Mouse (Mus musculus) kidney, postnatal 0 days (tissue): ENCODE data around the gene Usp36. TPM values are rescaled to one million over a fixed set of nuclear protein-coding genes. Genes with fewer than 3 reads are reported as not detected.

Experiments
- ATAC-seq: fragments of 200-750 bp; cut with Nextera tagmentation; replicated peaks from 2 replicates; pipeline ENCODE4 v1.8.0; 2017; ENCODE audit warnings: low read depth, moderate number of reproducible peaks, moderate TSS enrichment, moderate library complexity; ENCODE audit not compliant: low FRiP score
- DNase-seq: peaks from one replicate; pipeline ENCODE4 v3.0.0-alpha.2; 2016; ENCODE audit warnings: low spot score
- H3K27ac ChIP-seq: fragments of 300-500 bp; sonication (generic); 2 replicates; pipeline ENCODE4 v1.5.1; 2014; ENCODE audit warnings: mild to moderate bottlenecking
- H3K27me3 ChIP-seq: fragments of 300-500 bp; sonication (generic); 2 replicates; pipeline ENCODE4 v1.6.1; 2014; ENCODE audit warnings: low read length, mixed read lengths; ENCODE audit not compliant: insufficient read depth
- H3K36me3 ChIP-seq: fragments of 300-500 bp; sonication (generic); 2 replicates; pipeline ENCODE4 v1.6.1; 2014; ENCODE audit warnings: low read length, mixed read lengths; ENCODE audit not compliant: insufficient read depth
- H3K4me1 ChIP-seq: fragments of 300-500 bp; sonication (generic); replicated peaks from 2 replicates; pipeline ENCODE4 v1.6.1; 2014; ENCODE audit warnings: antibody characterized with exemption, low read length, mixed read lengths; ENCODE audit not compliant: insufficient read depth
- H3K4me2 ChIP-seq: fragments of 300-500 bp; sonication (generic); 2 replicates; pipeline ENCODE4 v1.6.1; 2014; ENCODE audit warnings: mild to moderate bottlenecking, low read length, moderate library complexity, mixed read lengths
- H3K4me3 ChIP-seq: fragments of 300-500 bp; sonication (generic); replicated peaks from 2 replicates; pipeline ENCODE4 v1.5.1; 2014; ENCODE audit warnings: low read depth, low read length
- H3K9ac ChIP-seq: fragments of 300-500 bp; sonication (generic); 2 replicates; pipeline ENCODE4 v1.6.1; 2014; ENCODE audit warnings: low read depth, low read length
- H3K9me3 ChIP-seq: fragments of 300-500 bp; sonication (generic); replicated peaks from 2 replicates; pipeline ENCODE4 v1.6.1; 2016; ENCODE audit warnings: low read length, inconsistent platforms, mixed read lengths
- CTCF ChIP-seq: IDR thresholded peaks from 2 replicates; pipeline ENCODE4 v1.5.1; 2016; ENCODE audit warnings: antibody characterized with exemption, low read depth, mild to moderate bottlenecking, moderate library complexity
- WGBS: fragments of 180-500 bp; shearing (Covaris S2); extraction: QIAGEN DNeasy Blood & Tissue Kit; methylation state at CpG from one replicate; pipeline ENCODE4 v1.1.7; 2014; 5-methylcytosine and 5-hydroxymethylcytosine counted together
- polyA plus RNA-seq: library from polyadenylated mRNA; unstranded; fragments of >200 nt; fragmentation: Nextera tagmentation; extraction: Ambion mirVana; gene quantifications from 2 replicates; pipeline ENCODE4 v1.2.1, GENCODE M21; 2015

Usp36 gene
- polyA plus RNA-seq, 1 experiment from 2014 or later: 10.9 TPM

DNA sequence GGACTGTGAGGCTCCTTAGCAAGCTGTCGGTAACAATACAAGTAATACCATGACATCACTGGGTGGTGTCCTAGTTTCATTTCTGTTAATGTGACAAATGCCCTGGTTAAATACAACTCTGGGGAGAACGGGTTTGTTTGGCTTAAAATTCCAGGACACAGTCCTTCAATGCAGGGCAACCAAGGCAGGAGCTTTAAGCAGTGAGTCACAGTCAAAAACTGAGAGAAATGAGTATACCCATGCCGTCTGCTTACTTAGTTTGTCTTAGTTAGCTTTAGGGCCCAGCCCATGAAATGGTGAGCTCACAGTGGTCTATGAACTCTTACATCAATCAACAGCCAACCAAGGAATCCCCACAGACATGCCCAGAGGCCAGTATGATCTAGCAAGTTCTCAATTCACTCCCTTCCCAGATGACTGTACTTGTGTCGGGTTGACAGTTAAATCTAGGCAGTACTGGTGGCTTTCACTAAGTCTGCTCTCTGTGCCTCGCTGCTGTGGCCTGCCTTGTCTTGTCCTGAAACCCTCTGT is 74.1 kb downstream of the Usp36 start:
- no peak overlapping the region for H3K27ac ChIP-seq
- H3K4me2 ChIP-seq: no peak overlapping the region
- H3K9ac ChIP-seq: no peak overlapping the region
- TF ChIP-seq CTCF: no peak
- H3K36me3 ChIP-seq: no peaks in the 10 kb centered on the region
- peaks cover 15% of the 10 kb centered on the region for H3K4me1 ChIP-seq
- no peaks in the 10 kb centered on the region for H3K9me3 ChIP-seq
- H3K4me3 ChIP-seq: no peak overlapping the region
- DNase-seq (no peak), ATAC-seq (0 out of 2 replicates have a peak, but pooled peaks have one; percentile 21)
- WGBS: 65% methylated on average over 5 of the region's 5 CpGs
- no peaks in the 10 kb centered on the region for H3K27me3 ChIP-seq

DNA sequence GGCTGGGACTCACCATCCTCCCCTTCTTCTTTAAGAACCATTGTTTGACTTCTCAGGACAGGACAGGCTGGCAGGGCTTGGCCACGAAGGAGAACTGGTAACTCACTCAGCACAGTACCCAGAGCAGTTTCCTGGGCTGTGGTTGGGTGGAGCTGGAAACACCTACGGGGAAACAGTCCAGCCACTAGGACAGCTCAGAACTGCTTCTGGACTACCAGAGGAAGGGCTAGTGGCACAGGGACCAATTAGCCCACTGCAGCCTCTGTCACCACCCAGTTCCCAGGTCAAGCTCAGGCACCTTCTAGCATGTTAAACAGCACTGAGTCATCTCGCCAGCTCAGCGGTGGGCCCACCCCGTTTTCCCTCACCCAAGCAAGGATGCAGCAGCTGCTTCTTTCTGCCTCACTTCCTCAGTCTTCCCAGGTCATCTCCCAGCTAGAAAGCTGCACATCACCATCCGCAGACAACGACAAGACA is 77.4 kb downstream of the Usp36 start:
- TF ChIP-seq CTCF: no peak
- no peak overlapping the region for H3K9ac ChIP-seq
- no peak overlapping the region for H3K4me3 ChIP-seq
- H3K27ac ChIP-seq: peak overlapping the region; percentile 39
- peaks cover 39% of the 10 kb centered on the region for H3K4me1 ChIP-seq
- peak; percentile 16; the same call in 1 of the 2 replicates for ATAC-seq
- no peak for DNase-seq
- H3K36me3 ChIP-seq: no peaks in the 10 kb centered on the region
- 45% methylated on average over 7 of the region's 7 CpGs for WGBS
- no peak overlapping the region for H3K4me2 ChIP-seq
- H3K9me3 ChIP-seq: no peaks in the 10 kb centered on the region
- H3K27me3 ChIP-seq: no peaks in the 10 kb centered on the region

GRCm38 (mm10) chr11:118211749-118212635 is 78.1 kb downstream of the Usp36 start:
- H3K9ac ChIP-seq: no peak overlapping the region
- H3K27me3 ChIP-seq: no peaks in the 10 kb centered on the region
- no peaks in the 10 kb centered on the region for H3K9me3 ChIP-seq
- peak overlapping the region; percentile 39 for H3K27ac ChIP-seq
- 39% methylated on average over 10 of the region's 10 CpGs for WGBS
- DNase-seq: peak; percentile 49
- H3K36me3 ChIP-seq: no peaks in the 10 kb centered on the region
- no peak overlapping the region for H3K4me2 ChIP-seq
- ATAC-seq: peak; percentile 56; the same call in 1 of the 2 replicates
- H3K4me1 ChIP-seq: peaks cover 39% of the 10 kb centered on the region
- TF ChIP-seq CTCF: no peak
- H3K4me3 ChIP-seq: no peak overlapping the region

GRCm38 (mm10) chr11:118210962-118211361 is 79.1 kb downstream of the Usp36 start:
- Histone ChIP-seq H3K36me3 (no peaks in the 10 kb centered on the region), H3K9ac (no peak overlapping the region), H3K4me2 (no peak overlapping the region), H3K27me3 (no peaks in the 10 kb centered on the region), H3K27ac (peak overlapping the region; percentile 21), H3K9me3 (no peaks in the 10 kb centered on the region), H3K4me1 (peaks cover 39% of the 10 kb centered on the region), H3K4me3 (no peak overlapping the region)
- no peak for TF ChIP-seq CTCF
- ATAC-seq: no peak
- no peak for DNase-seq
- 64% methylated on average over 5 of the region's 5 CpGs for WGBS

GRCm38 (mm10) chr11:118210116-118210515 is 79.9 kb downstream of the Usp36 start:
- ATAC-seq (no peak), DNase-seq (no peak)
- H3K9me3 ChIP-seq: no peaks in the 10 kb centered on the region
- H3K4me2 ChIP-seq: no peak overlapping the region
- H3K27ac ChIP-seq: no peak overlapping the region
- no peaks in the 10 kb centered on the region for H3K36me3 ChIP-seq
- no peak for TF ChIP-seq CTCF
- 86% methylated on average over 4 of the region's 4 CpGs for WGBS
- peaks cover 39% of the 10 kb centered on the region for H3K4me1 ChIP-seq
- H3K4me3 ChIP-seq: no peak overlapping the region
- H3K9ac ChIP-seq: no peak overlapping the region
- no peaks in the 10 kb centered on the region for H3K27me3 ChIP-seq

Other genes with a start within 250 kb of the Usp36 start
- gene Dnah17, start 159.6 kb downstream of the Usp36 start, polyA plus RNA-seq: 0.08 and 0.12 TPM in 2 replicates
- 16.7 and 17.3 TPM in 2 replicates for gene Cyth1, start 41.7 kb downstream of the Usp36 start, polyA plus RNA-seq
- 0.46 and 0.54 TPM in 2 replicates for gene Cep295nl, start 52.3 kb upstream of the Usp36 start, polyA plus RNA-seq
- gene Timp2, start 65.5 kb upstream of the Usp36 start, polyA plus RNA-seq: 81.0 and 88.4 TPM in 2 replicates
- gene Lgals3bp, start 111.8 kb upstream of the Usp36 start, polyA plus RNA-seq: 68.8 and 80.3 TPM in 2 replicates
- gene Cant1, start 128.8 kb upstream of the Usp36 start, polyA plus RNA-seq: 25.7 and 25.8 TPM in 2 replicates
- gene C1qtnf1, start 138.0 kb upstream of the Usp36 start, polyA plus RNA-seq: 13.0 and 15.0 TPM in 2 replicates
- gene Engase, start 186.6 kb upstream of the Usp36 start, polyA plus RNA-seq: 5.3 and 5.8 TPM in 2 replicates